Mouse (Mus musculus) c-Kit-positive CD71-positive TER-119-positive erythroid progenitor cells, embryonic 14.5 days (primary cell): ENCODE data around the gene Smco4.
A peak's percentile ranks its signal among the peaks of the same experiment; 100 is the strongest.
"Not testable (repeated sequence)": the region's sequence is repeated elsewhere in the genome, so short reads cannot be mapped to it uniquely, and the experiment has no call there.

ENCODE experiments used
- DNase-seq: peaks from one replicate; pipeline ENCODE4 v3.0.0-alpha.2; 2013; ENCODE audit warnings: low spot score

Smco4 gene

GRCm38 (mm10) chr9:15493235-15493924 is at the start of gene Smco4:
Smco4 (plus strand) TSS chr9:15493432.
- DNase-seq = peak; percentile 40

DNA sequence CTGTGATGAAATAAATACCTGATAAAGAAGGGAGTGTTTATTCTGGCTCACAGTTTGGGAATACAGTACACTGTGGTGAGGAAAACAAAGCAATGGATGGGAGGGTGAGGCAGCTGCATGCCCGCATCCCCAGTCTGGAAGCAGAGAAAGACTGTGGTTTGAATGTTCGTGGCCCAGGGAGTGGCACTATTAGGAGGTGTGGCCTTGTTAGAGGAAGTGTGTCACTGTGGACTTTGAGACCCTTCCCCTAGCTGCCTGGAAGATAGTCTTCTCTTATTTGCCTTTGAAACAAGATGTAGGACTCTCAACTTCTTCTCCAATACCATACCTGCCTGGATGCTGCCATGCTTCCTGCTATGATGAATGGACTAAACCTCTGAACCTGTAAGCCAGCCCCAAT is 45.8 kb upstream of the Smco4 start:
- DNase-seq = no peak

- DNase-seq = no peak
These were observed 42.3 kb upstream of the Smco4 start for GRCm38 (mm10) chr9:15450921-15451320.

GRCm38 (mm10) chr9:15472256-15472655 is 21.0 kb upstream of the Smco4 start:
- no peak for DNase-seq

- DNase-seq = no peak
These were observed 20.0 kb upstream of the Smco4 start for GRCm38 (mm10) chr9:15473206-15473605.

DNA sequence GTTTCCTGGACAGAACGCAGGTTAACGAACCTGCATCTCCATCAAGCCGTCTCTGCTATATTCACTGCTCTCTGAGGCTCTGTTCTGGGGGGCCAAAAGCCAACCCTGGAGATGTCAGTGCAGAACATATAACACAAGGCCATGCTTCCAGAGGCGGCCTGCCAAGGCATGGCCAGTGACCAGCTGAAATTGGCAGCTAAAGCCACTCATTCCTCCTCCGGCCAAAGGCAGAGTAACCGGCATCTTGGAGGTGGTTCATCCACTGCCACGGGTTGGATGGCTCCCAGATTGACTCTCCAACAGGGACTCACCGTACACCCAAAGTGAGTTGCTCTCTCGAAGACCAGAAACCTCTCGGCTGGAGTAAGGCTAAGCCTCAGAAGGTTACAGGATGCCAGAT is 15.7 kb upstream of the Smco4 start:
- no peak for DNase-seq

DNA sequence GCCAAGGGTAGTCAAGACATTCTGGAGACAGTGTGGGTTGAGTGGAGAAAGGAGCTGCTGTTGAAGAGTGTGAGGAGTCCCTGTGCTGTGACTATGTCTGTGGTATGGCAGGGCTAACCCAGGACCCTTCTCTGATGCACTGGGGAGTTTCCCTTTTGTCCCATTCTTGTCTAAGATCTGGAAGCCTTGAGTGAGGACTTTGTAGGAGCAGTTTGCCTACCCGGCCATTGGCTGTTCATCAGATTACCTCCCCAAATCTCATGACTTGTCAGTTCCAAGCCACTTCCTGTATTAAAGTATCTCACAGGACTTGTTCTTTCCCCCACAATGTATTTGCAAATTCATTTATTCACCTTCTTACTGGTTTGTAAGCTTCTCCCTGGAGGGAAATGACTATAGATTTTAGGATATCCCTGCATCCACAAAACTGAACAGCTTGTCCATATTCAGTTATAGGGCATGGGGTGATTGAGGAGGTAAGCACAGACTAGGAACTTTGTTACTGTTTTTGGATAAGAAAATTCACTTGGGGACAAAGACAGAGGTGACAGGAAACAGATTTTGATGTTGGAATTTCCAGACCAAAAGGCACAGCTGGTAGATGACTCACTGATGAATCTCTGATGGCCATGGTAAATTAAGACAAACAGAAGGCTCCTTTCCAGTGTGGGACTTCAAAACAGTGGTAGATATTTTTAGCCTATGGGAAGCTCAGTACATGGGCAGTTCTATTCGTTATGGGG is 5.4 kb upstream of the Smco4 start:
- no peak for DNase-seq

DNA sequence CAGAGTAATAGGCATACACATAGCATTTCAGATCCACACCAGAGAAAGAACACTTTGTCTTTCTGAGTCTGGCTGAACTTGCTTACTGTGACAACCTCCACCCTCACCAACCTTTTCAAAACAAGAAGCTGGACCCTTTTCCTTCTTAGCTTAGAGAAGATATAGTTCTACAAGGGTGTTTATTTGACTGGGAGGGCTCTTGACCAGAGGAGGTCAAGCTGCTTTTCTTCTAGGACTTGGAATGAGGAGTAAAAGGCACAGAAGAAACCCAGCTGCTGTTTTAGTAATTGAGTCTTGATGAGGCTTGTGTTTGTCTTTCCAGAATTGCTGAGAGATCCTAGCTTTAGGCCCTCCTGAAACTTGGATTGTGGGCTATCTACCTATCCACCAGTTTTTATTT is 3.9 kb upstream of the Smco4 start:
- no peak for DNase-seq

DNA sequence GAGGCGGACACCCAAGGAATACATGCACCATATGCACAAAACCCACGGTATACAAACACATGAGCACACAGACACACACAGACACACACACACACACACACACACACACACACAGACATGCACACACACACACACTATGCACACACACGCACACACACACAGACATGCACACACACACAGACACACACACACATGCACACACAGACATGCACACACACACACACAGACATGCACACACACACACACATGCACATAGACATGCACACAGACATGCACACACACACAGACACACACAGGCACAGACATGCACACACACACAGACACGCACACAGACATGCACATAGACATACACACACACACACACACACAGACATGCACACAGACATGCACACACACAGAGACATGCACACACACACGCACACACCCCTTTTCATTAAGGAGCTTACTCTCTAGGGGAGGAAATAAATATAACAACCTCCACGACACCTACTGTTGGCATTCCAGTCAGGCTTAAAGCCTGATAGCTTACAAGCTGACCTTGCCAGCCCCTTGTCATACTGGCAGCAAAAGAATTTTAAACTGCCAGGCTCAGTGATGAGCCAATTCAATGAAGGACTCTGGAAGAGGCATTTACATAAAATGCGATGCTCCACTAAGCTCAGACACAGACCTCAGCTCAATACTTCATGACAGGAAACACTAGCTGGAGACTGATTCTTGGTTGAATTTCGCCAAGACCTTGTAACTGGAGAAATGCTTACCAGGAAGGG is 2.7 kb upstream of the Smco4 start:
- no peak for DNase-seq

DNA sequence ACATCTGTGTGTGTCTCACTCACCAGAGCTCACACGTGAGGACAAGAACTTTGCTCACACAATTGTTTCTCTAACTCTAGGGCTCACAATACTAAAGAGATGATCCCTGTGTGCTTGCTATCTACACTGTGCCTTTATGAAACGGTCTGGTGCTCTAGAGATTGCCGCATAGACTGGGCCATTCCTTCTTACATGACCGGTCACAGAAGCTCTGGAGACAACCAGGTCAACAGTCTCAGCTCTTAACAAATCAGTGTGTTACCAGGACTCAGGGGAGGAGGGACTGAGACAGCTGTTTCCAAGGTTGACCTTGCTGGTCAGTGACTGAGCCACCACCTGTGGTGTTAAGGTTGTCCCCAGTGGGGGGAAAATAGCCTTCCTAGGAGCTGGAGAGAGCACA is 1.5 kb upstream of the Smco4 start:
- DNase-seq = no peak

- no peak for DNase-seq
These were observed 831 bp upstream of the Smco4 start for GRCm38 (mm10) chr9:15492401-15492800.

DNA sequence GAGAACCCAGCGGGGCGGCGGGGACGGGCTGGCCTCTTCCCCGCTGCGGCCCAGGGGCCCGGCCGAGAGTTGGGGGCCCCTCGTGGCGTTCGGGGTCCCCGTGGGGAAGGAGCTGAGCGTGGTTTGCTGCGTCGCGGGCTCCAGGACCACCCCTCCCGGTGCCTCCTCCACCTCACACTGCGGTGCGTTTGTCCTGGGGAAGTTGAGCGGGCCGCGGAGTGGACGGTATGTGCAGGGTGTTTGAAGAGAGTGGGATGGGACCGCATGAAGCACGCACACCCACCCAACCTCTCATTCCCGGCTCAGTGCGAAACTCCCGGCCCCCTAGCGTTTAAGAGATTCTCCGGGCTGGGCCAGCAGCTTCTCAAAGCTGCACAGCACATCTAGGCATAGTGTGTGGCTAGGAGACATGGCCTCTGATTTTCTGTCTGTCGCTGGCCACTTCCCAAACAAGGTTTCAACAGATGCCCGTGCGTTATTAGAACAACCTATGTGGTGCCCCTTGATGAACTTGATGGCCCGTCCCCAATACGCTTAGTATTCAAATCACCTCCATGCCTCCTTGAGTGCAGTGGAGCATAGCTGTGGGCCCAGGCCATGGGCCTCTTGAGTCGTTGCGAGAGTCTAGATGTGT is 810 bp downstream of the Smco4 start:
- DNase-seq = peak; percentile 28

DNA sequence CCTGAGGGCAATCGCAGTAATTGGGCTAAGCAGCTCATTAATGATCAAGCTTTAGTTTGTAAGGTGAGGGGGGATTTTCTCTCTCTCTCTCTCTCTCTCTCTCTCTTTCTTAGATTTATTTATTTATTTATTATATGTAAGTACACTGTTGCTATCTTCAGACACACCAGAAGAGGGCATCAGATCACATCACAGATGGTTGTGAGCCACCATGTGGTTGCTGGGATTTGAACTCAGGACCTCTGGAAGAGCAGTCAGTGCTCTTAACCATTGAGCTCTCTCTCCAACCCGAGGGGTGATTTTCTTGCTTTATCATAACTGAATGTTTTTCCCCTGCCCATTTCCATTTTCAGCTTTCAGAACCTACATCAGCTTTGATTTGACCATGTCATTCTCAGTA is 2.0 kb downstream of the Smco4 start:
- not testable (repeated sequence) for DNase-seq

GRCm38 (mm10) chr9:15495921-15496577 is 2.8 kb downstream of the Smco4 start:
- no peak for DNase-seq

GRCm38 (mm10) chr9:15500025-15500424 is 6.8 kb downstream of the Smco4 start:
- DNase-seq = no peak

DNA sequence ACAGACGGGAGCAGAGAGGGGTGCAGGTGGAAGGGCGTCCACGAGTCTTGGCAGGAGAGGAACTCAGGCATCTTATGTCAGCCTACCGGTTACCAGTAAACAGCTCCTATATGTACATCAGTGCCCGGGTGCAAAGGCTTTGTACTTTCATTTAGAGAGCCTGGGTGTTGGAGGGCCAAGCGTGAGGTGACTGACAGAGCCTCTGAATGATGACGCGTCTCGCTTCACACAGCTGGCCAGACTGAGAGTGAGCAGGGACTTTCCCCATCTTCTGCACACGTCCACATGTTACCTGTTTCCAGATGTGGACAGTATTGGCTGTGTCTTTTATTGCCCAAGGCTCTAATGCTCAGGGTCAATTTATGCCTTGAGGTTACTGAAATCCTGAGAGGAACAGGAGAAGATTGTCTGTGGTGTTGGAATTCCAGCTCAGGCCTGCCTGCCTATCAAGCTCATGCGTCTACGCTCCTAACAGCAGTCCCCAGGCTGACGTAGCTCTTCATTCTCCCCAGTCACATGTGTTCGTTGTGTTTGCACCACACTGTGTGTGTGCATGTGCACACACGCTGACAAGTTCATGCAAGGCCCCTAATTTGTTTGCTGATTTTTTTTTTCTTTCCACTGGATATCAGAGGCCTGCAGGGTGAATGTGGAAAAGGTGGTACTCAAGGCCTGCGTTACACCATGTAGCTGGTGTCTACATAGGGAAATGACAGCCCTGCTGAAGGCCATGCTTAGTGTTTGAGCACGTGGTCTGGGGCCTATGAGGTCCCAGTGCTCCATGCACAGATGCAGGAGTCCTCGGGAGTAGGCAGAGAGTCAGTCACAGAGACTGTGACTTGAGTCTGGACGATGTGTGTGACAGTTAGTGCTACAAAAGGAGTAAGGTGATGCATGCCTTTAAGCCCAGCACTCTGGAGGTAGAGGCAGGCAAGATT is 8.4 kb downstream of the Smco4 start:
- DNase-seq = no peak

DNA sequence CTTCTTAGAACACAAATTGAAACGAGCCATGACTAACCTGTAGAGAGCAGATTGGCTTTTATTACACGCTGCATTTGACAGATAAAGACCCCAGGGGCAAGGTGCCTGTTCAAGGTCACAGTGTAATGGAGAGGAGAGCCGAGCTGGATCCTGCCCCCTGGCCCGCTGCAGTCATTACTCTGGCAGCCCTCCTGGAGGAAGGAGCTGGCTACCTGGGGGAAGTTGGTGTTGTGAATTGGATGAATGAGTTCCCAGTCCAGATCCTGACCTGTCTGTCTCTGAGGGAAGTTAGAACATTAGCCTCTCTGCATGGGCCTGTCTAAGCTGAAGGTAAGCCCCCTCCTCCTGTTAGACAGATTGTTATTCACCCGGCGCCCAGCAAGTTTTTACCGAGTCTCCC is 9.2 kb downstream of the Smco4 start:
- DNase-seq = no peak

GRCm38 (mm10) chr9:15503307-15503706 is 10.1 kb downstream of the Smco4 start:
- DNase-seq = no peak

DNA sequence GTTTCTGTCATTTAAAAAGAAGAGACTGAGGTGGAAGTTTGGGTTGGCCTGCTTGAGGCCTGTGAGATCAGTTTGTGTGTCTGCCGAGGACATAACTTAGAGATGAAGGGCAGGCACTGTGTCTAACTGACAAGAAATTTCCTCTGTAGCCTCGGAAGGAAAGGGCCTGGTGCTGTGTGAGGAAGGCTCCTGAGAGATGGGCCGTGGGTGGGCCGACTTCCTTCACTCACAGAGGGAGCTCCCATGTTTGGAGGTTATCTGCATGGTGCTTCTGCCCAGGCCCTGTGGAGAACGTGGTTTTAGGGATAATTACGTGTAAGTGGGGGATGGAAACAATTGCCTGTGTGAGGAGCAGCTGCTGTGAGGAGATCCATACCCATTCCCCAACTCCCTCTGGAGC is 10.6 kb downstream of the Smco4 start:
- DNase-seq = no peak

GRCm38 (mm10) chr9:15505288-15505687 is 12.1 kb downstream of the Smco4 start:
- no peak for DNase-seq

DNA sequence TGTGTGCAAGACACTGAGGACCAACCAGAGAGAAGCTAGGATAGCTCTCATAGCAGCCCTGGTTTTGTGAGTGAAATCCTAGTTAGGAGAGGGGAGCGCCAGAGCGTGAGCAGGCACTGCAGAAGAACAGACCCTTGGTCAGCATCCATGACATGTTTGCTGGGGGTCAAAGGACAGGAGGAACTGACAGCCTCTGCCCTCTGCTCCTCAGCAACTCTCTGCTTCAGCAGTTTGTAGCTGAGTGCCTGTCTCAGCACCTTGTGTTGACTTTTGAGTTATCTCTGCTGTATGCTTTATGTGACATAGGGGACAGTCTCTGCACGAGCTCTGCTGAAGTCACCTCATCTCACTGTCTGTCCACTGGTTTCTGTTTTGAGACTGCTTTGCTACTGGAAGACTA is 13.6 kb downstream of the Smco4 start:
- DNase-seq = no peak
